Mouse (Mus musculus) kidney, embryonic 16.5 days (tissue): ENCODE results near the gene Adm2. TPM values are rescaled to one million over a fixed set of nuclear protein-coding genes. Genes with fewer than 3 reads are reported as not detected.
A peak's percentile ranks its signal among the peaks of the same experiment; 100 is the strongest.

ENCODE experiments used
- ATAC-seq: fragments of 200-750 bp; cut with Nextera tagmentation; 2 replicates; pipeline ENCODE4 v1.8.0; 2017; ENCODE audit warnings: moderate TSS enrichment; ENCODE audit not compliant: low FRiP score, low TSS enrichment
- H3K27ac ChIP-seq: fragments of 300-500 bp; sonication (generic); 2 replicates; pipeline ENCODE4 v1.5.1; 2014; ENCODE audit warnings: low read length
- H3K27me3 ChIP-seq: fragments of 300-500 bp; sonication (generic); 2 replicates; pipeline ENCODE4 v1.6.1; 2014; ENCODE audit warnings: low read length, control low read depth, mixed read lengths; ENCODE audit not compliant: insufficient read depth
- H3K36me3 ChIP-seq: fragments of 300-500 bp; sonication (generic); 2 replicates; pipeline ENCODE4 v1.6.1; 2014; ENCODE audit warnings: low read length, control low read depth, mixed read lengths; ENCODE audit not compliant: insufficient read depth
- H3K4me1 ChIP-seq: fragments of 300-500 bp; sonication (generic); 2 replicates; pipeline ENCODE4 v1.6.1; 2014; ENCODE audit warnings: low read length, control low read depth, mixed read lengths; ENCODE audit not compliant: insufficient read depth
- H3K4me2 ChIP-seq: fragments of 300-500 bp; sonication (generic); replicated peaks from 2 replicates; pipeline ENCODE4 v1.6.1; 2014; ENCODE audit warnings: low read depth, low read length
- H3K4me3 ChIP-seq: fragments of 300-500 bp; sonication (generic); 2 replicates; pipeline ENCODE4 v1.5.1; 2014; ENCODE audit warnings: mild to moderate bottlenecking, low read length
- H3K9ac ChIP-seq: fragments of 300-500 bp; sonication (generic); replicated peaks from 2 replicates; pipeline ENCODE4 v1.6.1; 2014; ENCODE audit warnings: low read length
- H3K9me3 ChIP-seq: fragments of 300-500 bp; sonication (generic); 2 replicates; pipeline ENCODE4 v1.6.1; 2016; ENCODE audit warnings: low read length, control low read depth
- WGBS: fragments of 180-500 bp; shearing (Covaris S2); extraction: QIAGEN DNeasy Blood & Tissue Kit; methylation state at CpG from one replicate; pipeline ENCODE4 v1.1.7; 2014; 5-methylcytosine and 5-hydroxymethylcytosine counted together
- microRNA-seq: library from miRNA; unstranded; fragments of <30 nt; microRNA quantifications from one replicate; pipeline ENCODE4, GENCODE M21; 2016
- polyA plus RNA-seq: library from polyadenylated mRNA; unstranded; fragments of >200 nt; fragmentation: Nextera tagmentation; extraction: Ambion mirVana; gene quantifications from 2 replicates; pipeline ENCODE4 v1.2.1, GENCODE M21; 2015

Adm2 gene
- polyA plus RNA-seq, 1 experiment from 2014 or later: 1.5 TPM

DNA sequence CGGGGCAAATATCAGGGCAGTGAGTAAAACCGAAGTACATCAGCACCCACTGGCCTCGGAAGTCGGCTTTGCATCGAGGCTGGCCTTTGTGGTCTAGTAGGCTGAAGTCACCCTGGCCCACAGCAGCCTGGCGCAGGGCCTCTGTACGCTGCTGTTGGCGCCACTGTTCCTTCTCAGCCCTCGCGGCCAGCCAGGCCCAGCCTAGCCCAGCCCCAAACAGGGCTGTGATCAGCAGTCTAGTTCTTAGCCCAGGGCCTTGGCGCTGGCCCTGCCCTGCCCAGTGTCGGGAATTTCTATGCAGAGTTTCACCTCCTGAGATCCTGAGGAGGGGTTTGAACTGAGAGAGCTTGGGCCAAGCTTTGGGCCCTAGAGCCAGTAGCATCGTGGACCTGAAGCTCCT, 49.5 kb downstream of the Adm2 start:
- 0 out of 2 replicates have a peak overlapping the region, but pooled peaks have one; percentile 20 for H3K27ac ChIP-seq
- no peak overlapping the region for H3K4me3 ChIP-seq
- no peak for ATAC-seq
- H3K4me2 ChIP-seq: no peak overlapping the region
- H3K36me3 ChIP-seq: peaks cover 49% of the 10 kb centered on the region
- peaks cover 11% of the 10 kb centered on the region; the same call in 1 of the 2 replicates for H3K27me3 ChIP-seq
- H3K4me1 ChIP-seq: peaks cover 14% of the 10 kb centered on the region
- 87% methylated on average over 13 of the region's 13 CpGs for WGBS
- H3K9ac ChIP-seq: no peak overlapping the region
- no peaks in the 10 kb centered on the region for H3K9me3 ChIP-seq

DNA sequence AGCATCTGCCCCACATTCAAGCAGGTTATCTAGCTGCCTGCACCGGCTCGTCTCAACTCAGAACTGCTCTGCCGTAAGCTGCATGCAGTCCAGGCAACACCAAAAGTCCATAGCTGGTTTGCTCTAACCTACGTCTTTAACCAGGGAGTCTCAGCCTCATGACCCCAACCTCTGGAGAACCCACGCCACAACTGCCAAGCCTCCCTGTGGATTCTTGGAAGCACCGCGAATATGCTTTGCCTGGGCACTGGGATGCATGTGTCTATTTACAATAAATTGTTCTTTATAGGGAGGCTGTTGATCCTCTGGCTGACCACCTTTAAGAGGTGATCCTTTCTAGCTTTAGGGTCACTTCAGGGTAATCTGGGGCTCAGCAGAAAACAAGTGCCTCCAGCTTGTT, 50.0 kb downstream of the Adm2 start:
- H3K27me3 ChIP-seq: peaks cover 16% of the 10 kb centered on the region
- WGBS: 71% methylated on average over 7 of the region's 7 CpGs
- peak overlapping the region; percentile 79; the same call in 1 of the 2 replicates for H3K4me3 ChIP-seq
- peak overlapping the region; percentile 88; the same call in 1 of the 2 replicates for H3K9ac ChIP-seq
- peaks cover 44% of the 10 kb centered on the region for H3K36me3 ChIP-seq
- H3K4me2 ChIP-seq: peak overlapping the region; percentile 90
- H3K27ac ChIP-seq: 0 out of 2 replicates have a peak overlapping the region, but pooled peaks have one; percentile 20
- H3K9me3 ChIP-seq: no peaks in the 10 kb centered on the region
- ATAC-seq: no peak
- peaks cover 14% of the 10 kb centered on the region for H3K4me1 ChIP-seq

DNA sequence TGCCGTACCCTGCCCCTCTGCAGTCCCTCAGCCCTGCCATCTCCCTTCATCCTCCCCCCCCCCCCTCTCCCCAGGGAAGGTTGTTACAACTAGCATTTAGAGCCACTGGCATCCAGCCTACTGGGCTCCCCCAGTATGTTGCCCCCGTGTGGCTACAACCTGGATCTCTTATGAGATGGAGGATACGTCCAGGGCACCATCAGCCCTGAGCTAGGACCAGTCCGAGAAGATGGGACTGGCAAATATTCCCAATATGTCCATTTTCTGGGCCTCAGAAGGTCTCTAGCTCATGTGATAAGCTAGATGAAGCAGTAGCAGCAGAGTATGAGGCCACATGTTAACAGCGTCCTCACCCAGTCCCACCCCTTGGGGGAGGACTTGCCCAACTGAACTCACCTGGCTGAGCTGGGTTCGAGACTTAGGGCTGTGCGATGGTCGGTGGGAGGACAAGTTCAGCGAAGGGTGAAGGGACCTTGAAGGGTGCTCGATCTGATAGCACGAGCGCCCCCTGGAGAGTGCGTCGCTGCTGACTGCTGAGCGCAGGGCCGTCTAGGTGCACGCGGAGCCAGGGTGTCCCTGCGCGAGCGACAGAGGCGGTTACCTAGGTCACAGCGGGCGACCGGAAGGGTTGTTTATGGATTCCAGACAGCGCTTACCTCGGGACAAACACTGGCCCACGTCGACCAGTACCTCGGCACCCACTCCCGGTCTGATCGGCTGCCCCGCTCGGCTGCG, 50.7 kb downstream of the Adm2 start:
- Histone ChIP-seq H3K4me2 (peak overlapping the region; percentile 90), H3K4me3 (peak overlapping the region; percentile 79), H3K36me3 (peaks cover 37% of the 10 kb centered on the region), H3K9me3 (no peaks in the 10 kb centered on the region), H3K27me3 (peaks cover 23% of the 10 kb centered on the region), H3K9ac (peak overlapping the region; percentile 88), H3K4me1 (peaks cover 16% of the 10 kb centered on the region), H3K27ac (peak overlapping the region; percentile 97)
- ATAC-seq: peak; percentile 88
- WGBS: 1% methylated on average over 35 of the region's 35 CpGs

DNA sequence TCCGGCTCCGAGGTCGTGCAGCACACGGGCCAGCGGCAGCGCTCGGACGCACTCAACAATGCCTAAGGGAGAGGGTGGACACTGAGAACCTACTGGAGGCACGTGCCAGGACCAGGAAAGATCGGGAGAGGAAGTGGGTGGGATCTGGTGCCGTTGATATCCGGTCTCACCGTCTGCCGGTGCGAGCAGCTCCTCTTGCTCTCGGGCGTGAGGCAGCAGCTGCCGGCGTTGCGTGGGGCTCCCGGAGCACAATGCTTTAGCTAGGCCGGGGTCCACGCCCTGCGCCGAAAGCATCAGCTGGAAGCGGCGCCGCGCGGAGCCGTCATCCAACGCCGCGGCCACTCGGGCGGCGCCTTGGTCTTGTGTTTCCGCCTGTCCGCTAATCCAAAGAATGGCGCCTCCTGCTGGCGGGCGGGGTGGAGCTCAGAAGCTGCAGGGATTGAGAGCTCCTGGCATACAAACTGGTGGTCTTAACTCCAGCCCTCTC, 51.3 kb downstream of the Adm2 start, which contains the start of gene Sco2:
Gene Sco2, minus strand, starts transcription at position 85 of the 487 bp plus-strand sequence.
- peaks cover 22% of the 10 kb centered on the region for H3K4me1 ChIP-seq
- peak within 1 kb of the TSS; percentile 97 for H3K27ac ChIP-seq
- peak within 1 kb of the TSS; percentile 79 for H3K4me3 ChIP-seq
- ATAC-seq: peak; percentile 85
- H3K9ac ChIP-seq: peak within 1 kb of the TSS; percentile 88
- H3K36me3 ChIP-seq: peaks cover 33% of the 10 kb centered on the region
- H3K27me3 ChIP-seq: peaks cover 29% of the 10 kb centered on the region
- peak within 1 kb of the TSS; percentile 90 for H3K4me2 ChIP-seq
- under 1% methylated on average over 42 of the region's 42 CpGs for WGBS
- no peaks in the 10 kb centered on the region for H3K9me3 ChIP-seq

Small RNA genes within 50 kb of the gene (microRNA-seq; reads per million reads assigned to microRNA genes)
- gene Mir6959: not detected

Other genes starting within 250 kb of the Adm2 start
- gene Trabd, start 247.6 kb upstream of the Adm2 start, polyA plus RNA-seq: 53.8 and 60.3 TPM in 2 replicates
- 19.7 and 19.8 TPM in 2 replicates for gene Selenoo, start 233.6 kb upstream of the Adm2 start, polyA plus RNA-seq
- gene Tubgcp6, start 199.6 kb upstream of the Adm2 start, polyA plus RNA-seq: 14.7 and 17.8 TPM in 2 replicates
- gene Hdac10, start 194.0 kb upstream of the Adm2 start, polyA plus RNA-seq: 23.4 and 25.8 TPM in 2 replicates
- 15.5 and 16.2 TPM in 2 replicates for gene Mapk12, start 182.0 kb upstream of the Adm2 start, polyA plus RNA-seq
- 16.0 and 16.4 TPM in 2 replicates for gene Mapk11, start 173.1 kb upstream of the Adm2 start, polyA plus RNA-seq
- gene Plxnb2, start 141.9 kb upstream of the Adm2 start, polyA plus RNA-seq: 184 and 188 TPM in 2 replicates
- 20.4 and 21.9 TPM in 2 replicates for gene Dennd6b, start 126.2 kb upstream of the Adm2 start, polyA plus RNA-seq
- gene Ppp6r2, start 111.2 kb upstream of the Adm2 start, polyA plus RNA-seq: 24.0 and 26.7 TPM in 2 replicates
- gene Sbf1, start 7.4 kb upstream of the Adm2 start, polyA plus RNA-seq: 49.3 and 52.0 TPM in 2 replicates
- 17.0 and 28.6 TPM in 2 replicates for gene Miox, start 11.7 kb downstream of the Adm2 start, polyA plus RNA-seq
- gene Lmf2, start 32.9 kb downstream of the Adm2 start, polyA plus RNA-seq: 68.3 and 79.0 TPM in 2 replicates
- 165 and 175 TPM in 2 replicates for gene Ncaph2, start 33.0 kb downstream of the Adm2 start, polyA plus RNA-seq
- gene Sco2, start 51.1 kb downstream of the Adm2 start, polyA plus RNA-seq: 9.7 and 11.8 TPM in 2 replicates
- gene Tymp, start 54.3 kb downstream of the Adm2 start, polyA plus RNA-seq: 0.94 and 1.9 TPM in 2 replicates
- gene Odf3b, start 56.6 kb downstream of the Adm2 start, polyA plus RNA-seq: 1.1 and 1.6 TPM in 2 replicates
- 0.04 TPM in 1 of 2 replicates, not detected in the other for gene Klhdc7b, start 62.2 kb downstream of the Adm2 start, polyA plus RNA-seq
- gene Syce3, start 87.8 kb downstream of the Adm2 start, polyA plus RNA-seq: not detected in 2 replicates
- 7.4 and 8.1 TPM in 2 replicates for gene Cpt1b, start 103.1 kb downstream of the Adm2 start, polyA plus RNA-seq
- gene C730034F03Rik, start 106.9 kb downstream of the Adm2 start, polyA plus RNA-seq: 2.8 and 5.0 TPM in 2 replicates
- 0.33 TPM in 1 of 2 replicates, not detected in the other for gene Gm44502, start 107.0 kb downstream of the Adm2 start, polyA plus RNA-seq
- gene Chkb, start 107.2 kb downstream of the Adm2 start, polyA plus RNA-seq: 57.6 and 64.3 TPM in 2 replicates
- gene Mapk8ip2, start 131.2 kb downstream of the Adm2 start, polyA plus RNA-seq: 0.92 and 1.1 TPM in 2 replicates
- 19.2 and 21.1 TPM in 2 replicates for gene Arsa, start 154.7 kb downstream of the Adm2 start, polyA plus RNA-seq
- gene Shank3, start 176.9 kb downstream of the Adm2 start, polyA plus RNA-seq: 1.8 and 2.9 TPM in 2 replicates
- 0.15 TPM in 1 of 2 replicates, not detected in the other for gene Acr, start 245.6 kb downstream of the Adm2 start, polyA plus RNA-seq